Mouse (Mus musculus) neutrophil, adult 65 days (primary cell): ENCODE data around the gene Lamtor4. TPM values are rescaled to one million over a fixed set of nuclear protein-coding genes. Genes with fewer than 3 reads are reported as not detected.

Source experiments
- total RNA-seq: library from RNA; stranded (reverse); gene quantifications from 2 replicates; pipeline ENCODE4 v1.2.4, GENCODE M21; 2023

The Lamtor4 gene
- total RNA-seq = 160 and 171 TPM in 2 replicates

DNA sequence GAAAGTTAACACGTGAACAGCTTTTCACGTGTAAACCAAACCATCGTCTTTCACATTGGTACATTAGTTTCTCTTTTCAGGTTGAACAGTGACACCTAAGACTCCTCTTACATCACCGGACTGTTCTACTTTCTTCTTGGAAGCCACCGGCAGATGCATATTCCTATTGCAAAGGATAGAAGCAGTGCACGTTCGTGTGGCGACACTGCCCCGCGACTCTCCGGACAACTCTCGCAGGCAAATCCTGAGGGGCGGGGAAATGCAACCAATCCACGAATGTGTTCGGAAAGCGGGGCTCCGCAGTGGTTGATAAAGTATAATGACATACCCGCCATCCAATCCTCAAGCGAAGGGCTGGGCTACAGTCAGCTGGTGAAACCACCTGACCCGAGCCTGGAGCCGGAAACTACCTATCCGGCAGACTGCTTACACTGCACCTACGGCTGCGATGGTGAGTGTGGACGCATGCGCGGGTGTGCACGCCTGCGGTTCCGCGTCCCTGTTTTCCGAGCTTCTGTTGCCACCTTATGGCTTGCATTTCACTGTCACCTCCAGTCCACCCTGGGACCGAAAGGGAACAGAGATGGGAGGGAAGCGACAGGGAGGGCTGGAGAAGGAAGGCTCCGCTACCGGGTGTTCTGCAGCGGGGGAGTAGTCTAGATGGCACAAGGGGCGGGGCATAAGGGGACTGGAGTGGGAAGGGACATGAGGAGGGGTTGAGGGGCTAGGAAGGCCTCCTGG lies at the start of gene Lamtor4:
Lamtor4 (plus strand) TSS at position 130 of the 741 bp plus-strand sequence.

DNA sequence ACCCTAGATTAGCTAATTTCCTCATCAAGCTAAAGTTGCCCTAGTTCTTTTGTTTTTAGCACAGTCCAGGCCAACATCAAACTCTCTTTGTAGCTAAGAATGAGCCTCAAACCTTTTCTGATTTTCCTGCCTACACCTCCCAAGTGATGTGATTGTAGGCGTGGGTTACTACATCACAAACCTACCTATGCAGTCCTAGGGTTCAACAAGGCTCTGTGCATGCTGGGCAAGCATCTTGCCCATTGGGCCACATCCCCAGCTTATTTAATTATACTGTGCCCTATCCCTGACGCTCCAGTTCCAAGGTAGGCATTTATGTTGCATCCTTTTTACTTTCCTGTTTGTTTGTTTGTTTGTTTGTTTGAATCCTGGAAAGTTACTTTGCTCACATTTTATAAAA lies 29.6 kb upstream of the Lamtor4 start, which contains the start of gene Nxpe5:
Nxpe5 (plus strand) TSS at position 199 of the 400 bp plus-strand sequence.

DNA sequence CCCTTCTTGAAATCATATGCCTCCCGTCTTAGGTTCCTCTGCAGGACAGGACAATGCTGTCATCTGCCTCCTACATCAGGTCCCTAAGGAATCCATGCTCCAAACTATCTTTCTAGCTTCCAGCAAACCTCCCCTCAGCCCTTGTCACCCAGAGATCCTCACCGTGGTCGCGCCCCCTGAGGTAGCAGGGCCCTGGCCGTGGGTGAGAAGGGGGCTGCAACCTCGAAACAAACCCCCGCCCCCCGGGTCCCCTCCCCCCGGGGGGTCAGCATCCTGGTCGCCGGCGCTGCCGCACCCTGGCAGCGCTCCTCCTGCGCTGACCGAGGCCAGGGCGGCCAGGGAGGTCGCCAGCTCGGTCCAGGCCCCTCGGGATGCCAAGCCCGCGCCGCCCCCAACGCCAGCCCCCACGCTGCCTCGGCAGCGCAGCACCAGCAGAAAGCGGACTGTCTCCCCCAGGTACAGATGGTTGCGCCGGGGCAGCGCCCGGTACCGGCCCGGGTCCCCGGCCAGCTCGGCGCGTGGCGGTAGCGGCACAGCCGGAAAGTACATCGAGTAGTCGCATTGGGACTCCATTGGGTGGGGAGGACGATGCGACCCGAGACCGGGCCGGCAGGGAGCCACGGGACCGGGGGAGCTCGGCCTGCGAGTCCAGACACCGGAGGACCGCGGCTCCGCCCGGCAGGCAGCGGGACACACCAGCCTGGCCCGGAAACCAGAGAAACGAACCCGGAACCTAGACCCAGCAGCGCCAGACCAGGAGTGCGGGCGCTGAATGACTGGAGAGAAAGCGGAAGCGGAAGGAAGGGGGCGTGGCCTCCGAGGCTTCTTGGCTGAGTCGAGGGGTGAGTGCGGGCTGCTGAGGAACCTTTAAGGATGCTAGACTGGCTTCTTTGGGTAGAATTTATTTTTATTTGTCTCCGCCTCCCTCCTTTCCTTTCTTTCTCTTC lies 8.3 kb downstream of the Lamtor4 start, which contains the start of gene BC037034:
BC037034 (minus strand) TSS at position 774 of the 947 bp plus-strand sequence.

DNA sequence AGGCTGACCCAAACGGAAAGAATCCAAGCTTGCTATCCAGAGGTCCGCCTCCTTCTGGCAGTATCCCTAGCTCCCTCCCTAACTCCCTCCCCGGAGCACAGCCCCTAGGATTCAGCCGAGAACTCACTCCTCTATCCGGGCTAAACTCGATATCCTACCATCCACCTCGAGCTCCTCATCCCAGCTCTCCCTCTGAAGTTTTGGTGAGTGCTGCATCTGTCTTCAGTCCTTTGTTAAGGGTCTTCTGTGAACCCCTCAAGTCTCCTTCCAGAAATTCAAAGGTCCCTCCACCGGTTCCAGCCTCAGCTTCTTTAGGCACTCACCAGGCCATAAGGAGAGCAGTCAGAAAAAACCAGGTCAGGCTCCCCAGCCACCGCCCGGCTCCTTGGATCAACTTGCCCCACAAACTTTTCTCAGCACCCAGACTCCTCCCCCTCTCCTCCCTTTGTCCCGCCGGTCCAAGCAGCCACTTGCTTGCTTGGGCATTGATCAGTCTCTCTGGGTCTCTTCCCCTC lies 17.2 kb downstream of the Lamtor4 start, which contains the start of gene Gal3st4:
Gal3st4 (minus strand) TSS at position 432 of the 515 bp plus-strand sequence.

DNA sequence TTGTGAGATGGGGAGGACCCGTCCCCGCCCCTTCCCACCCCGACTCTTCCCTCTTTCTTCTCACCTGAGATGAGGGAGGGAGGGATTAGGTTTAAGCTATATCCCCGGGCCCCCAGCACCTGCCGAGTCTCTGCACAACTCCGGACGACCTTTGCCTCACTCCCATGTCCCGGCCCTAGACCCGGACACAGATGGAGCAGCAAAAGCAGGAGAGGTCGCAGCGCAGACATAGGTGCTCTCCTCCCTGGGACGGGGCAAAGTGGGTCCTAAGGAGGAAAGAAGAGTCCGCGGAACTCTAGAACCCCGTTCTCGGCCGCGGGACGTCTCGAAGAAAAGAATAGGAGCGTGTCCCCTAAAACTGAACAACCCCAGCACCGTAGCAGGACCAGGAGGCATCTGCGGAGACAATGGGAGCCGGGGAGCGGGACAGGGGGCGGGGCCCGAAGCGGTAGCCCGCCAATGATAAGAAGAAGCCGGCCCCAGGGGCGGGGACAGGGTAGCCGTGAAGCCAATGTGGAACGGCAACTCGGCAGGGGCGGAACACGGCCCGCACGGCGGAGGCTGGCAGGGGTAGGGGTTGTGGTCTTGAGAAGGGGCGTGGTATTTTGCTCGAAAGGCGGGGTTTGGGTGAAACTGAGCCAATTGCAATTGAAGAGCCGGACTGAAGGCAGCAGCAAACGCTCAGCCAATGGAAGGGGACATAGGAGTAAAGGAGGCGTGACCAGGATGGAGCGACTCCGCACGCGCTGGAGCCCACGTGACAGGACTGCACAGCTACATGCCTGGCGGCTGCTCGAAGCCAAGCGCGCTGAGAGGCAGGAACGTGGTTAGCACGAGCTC lies 24.5 kb downstream of the Lamtor4 start, which contains the start of the genes Gm43720, Gpc2 and Stag3:
Gm43720 (minus strand) TSS at position 374 of the 840 bp plus-strand sequence.
Gpc2 (minus strand) TSS at position 421 of the 840 bp plus-strand sequence.
Stag3 (plus strand) TSS at position 656 of the 840 bp plus-strand sequence.

Other genes with a start within 250 kb of the Lamtor4 start
- not detected in 2 replicates for gene Smok3a, start 234.2 kb upstream of the Lamtor4 start, total RNA-seq
- gene Smok3b, start 234.1 kb upstream of the Lamtor4 start, total RNA-seq = not detected in 2 replicates
- not detected in 2 replicates for gene Smok3c, start 202.3 kb upstream of the Lamtor4 start, total RNA-seq
- 8.6 and 9.6 TPM in 2 replicates for gene Zkscan1, start 170.4 kb upstream of the Lamtor4 start, total RNA-seq
- 4.9 and 5.4 TPM in 2 replicates for gene Zscan21, start 138.6 kb upstream of the Lamtor4 start, total RNA-seq
- 0.98 and 1.2 TPM in 2 replicates for gene Zfp113, start 99.7 kb upstream of the Lamtor4 start, total RNA-seq
- gene Cops6, start 94.4 kb upstream of the Lamtor4 start, total RNA-seq = 31.1 and 37.3 TPM in 2 replicates
- gene Ap4m1, start 83.5 kb upstream of the Lamtor4 start, total RNA-seq = 19.7 and 22.1 TPM in 2 replicates
- gene Mcm7, start 83.1 kb upstream of the Lamtor4 start, total RNA-seq = 103 and 141 TPM in 2 replicates
- 15.3 and 16.8 TPM in 2 replicates for gene Taf6, start 68.0 kb upstream of the Lamtor4 start, total RNA-seq
- gene Cnpy4, start 68.0 kb upstream of the Lamtor4 start, total RNA-seq = 9.6 and 13.9 TPM in 2 replicates
- gene Mblac1, start 61.2 kb upstream of the Lamtor4 start, total RNA-seq = 3.1 and 3.2 TPM in 2 replicates
- gene Nxpe5, start 29.6 kb upstream of the Lamtor4 start, total RNA-seq = 0.35 and 0.39 TPM in 2 replicates
- 127 and 132 TPM in 2 replicates for gene BC037034, start 8.6 kb downstream of the Lamtor4 start, total RNA-seq
- not detected in 2 replicates for gene Gal3st4, start 17.4 kb downstream of the Lamtor4 start, total RNA-seq
- gene Gm43720, start 24.5 kb downstream of the Lamtor4 start, total RNA-seq = not detected in 2 replicates
- gene Gpc2, start 24.5 kb downstream of the Lamtor4 start, total RNA-seq = 2.3 and 4.3 TPM in 2 replicates
- 1.4 and 2.2 TPM in 2 replicates for gene Stag3, start 24.8 kb downstream of the Lamtor4 start, total RNA-seq
- gene Pvrig, start 86.5 kb downstream of the Lamtor4 start, total RNA-seq = 1.5 and 2.1 TPM in 2 replicates
- 11.7 and 14.1 TPM in 2 replicates for gene Zfp157, start 186.0 kb downstream of the Lamtor4 start, total RNA-seq